Mouse (Mus musculus) natural killer cell, adult 2 months (primary cell): Measurements from ENCODE around the gene Mmp28.

Experiments
- DNase-seq, 2 experiments: peaks; one replicate each; pipeline ENCODE4 v3.0.0; 2022; ENCODE audit warnings: low spot score in 2 of 2

Gene Mmp28

DNA sequence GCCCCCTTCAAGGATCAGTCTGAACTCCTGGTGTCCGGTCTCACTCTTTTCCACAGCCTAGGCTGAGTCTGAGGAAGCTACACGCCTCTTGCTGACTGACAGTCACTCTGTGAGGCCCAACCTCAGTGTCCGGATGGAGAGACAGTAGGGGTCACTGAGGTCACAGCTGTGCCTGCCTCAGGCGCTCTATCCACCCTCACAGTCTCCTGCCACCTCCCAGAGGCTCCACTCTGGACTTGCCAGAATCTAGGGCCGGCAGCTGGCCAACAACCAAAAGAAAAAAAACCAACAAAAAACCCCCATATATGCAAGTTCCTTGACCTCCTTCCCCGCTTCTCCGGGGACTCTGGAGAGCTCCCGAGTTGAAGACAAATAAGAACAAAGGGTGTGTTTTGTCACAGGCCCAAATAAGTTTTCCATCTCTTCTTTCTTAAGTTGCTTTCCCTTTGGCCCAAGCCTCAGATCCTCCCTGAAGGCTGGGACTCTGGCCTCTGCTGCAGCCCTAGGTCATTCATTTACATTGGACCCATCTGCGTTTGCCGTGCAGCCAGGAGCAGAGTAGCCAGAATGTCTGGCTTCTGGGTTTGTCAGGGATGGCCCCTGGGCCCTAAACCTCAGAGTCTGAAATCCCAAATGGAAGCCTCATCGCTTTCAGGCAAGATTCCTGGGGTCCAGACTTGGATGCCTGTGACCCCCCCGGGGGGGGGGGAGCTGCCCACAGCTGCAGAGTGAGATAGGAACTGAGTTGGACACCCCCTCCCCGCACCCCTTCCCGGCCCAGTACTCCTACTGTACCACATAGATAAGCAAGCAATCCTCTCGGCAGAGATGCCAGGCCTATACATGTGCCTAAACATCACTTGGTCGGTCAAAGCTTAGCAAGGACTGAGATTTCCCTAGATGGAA is 14.6 kb downstream of the Mmp28 start:
- no peak for DNase-seq

- DNase-seq: no peak
Observed at GRCm38 (mm10) chr11:83447612-83448011, 15.3 kb downstream of the Mmp28 start.

GRCm38 (mm10) chr11:83445001-83445400 is 17.9 kb downstream of the Mmp28 start:
- DNase-seq: peak; percentile 26 to 27

DNA sequence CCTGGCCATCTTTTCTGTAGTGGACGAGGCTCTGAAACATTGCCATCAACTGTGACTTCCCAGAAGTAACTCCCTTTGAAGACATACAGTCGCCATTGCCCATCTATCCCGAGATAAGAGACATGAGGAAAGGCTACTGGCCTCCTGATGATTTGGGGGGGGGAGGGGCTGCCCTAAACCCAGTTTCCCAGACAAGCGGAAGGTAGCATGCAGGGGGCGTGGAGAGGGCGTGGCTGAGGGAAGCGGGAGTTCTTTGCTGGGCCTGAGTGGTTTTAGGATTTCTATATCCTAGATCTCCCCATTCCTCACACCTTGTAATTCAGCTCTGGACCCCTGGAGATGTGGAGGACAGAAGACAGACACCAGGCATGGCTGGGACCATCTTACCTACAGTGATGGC is 19.0 kb downstream of the Mmp28 start:
- no peak for DNase-seq

DNA sequence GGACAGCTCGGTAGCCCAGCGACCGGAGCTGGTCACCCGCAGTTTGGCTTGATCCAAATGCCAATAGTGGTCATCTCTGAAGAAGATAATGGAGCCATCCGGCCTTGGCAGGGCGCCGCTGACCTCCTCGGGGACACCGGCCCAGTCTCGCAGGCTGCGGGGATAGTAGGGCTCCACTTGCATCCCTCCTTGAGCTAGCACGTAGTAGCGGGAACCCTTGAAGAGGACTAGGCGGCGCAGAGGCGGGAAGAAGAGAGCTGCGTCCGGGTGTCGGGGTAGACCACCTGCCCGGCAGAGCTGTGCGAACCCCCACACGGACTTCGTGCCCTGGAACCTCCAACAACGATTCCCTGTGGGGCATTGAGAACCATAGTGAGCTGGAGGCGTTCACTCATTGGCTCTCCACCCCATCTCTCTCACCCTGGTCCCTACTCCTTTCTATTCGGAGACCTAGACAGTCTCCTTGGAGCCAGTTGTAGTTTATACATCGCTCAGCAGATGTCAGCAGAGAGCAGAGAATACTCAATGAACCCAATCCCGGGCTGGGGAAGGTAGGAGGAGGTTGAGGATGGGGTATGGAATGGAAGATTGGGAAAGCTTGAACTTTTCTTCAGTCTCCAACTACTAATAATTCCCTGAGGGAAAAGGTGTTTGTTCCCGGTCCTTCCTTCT is 20.1 kb downstream of the Mmp28 start:
- DNase-seq: peak; percentile 36 to 49

DNA sequence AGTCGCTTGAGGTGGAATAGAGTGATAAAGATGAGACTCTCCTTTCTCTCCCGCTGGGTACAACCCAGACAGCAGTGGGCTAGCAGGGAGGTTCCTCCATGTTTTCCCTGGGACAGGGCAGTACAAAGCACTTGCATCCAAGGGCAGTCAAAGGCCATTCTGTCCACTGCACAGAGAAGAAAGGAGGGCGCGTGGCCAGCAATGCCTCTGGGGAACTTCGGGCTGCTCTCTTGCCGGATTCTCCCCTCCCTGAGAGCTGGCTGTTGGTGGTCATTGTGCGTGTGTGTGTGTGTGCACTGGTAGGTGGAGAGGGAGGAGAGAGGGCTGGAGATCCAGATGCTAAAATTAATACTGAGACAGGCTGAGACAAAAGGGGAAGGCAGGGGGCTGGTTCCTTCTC is 21.6 kb downstream of the Mmp28 start:
- DNase-seq: no peak

DNA sequence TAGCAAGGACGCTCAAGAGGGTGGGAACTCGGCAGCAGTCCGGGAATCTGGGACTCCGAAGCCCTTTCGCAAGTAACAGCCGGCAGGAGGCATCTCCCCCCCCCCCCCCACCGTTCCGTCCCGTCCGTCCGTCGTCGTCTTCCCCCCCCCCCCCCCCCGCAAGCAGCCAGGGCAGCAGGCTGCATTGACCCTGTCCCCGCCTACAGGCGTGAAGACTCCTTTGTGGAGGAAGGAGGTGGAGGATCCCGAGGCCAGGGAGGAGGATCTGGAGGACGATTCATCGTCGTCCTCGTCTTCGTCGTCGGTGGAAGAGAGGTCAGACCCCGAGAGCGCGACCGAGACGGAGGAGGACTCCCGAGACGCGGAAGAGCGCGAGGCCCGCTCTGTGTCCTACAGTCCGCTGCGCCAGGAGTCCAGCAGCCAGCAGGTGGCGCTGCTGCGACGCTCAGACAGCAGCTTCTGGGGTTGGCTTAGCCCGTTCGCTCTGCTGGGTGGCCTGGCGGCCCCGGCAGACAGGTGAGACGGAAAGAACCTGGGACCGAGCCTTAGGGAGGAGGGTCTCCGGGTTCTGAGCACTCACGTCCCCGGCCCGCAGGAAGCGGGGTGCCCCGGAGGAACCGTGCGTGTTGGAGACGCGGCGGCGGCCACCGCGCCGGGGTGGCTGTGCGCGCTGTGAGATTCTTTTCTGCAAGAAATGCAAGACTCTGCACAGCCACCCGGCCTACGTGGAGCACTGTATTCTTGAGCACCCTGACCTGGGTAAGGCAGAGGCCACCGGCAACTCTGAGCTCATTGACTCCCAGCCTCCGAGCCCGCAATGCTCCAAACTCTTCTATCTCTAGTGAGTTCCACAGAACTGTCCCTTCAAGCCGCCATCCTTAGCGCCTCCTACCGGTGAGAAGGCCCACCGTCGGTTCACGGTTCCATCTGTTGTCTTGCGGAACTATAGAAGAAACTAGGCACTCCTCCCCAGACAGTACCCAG is 22.5 kb downstream of the Mmp28 start:
- peak; percentile 85 to 88 for DNase-seq

- peak in 1 of 2 experiments; percentile 14 for DNase-seq
Observed at GRCm38 (mm10) chr11:83439426-83440060, 23.3 kb downstream of the Mmp28 start.

GRCm38 (mm10) chr11:83437377-83437776 is 25.5 kb downstream of the Mmp28 start, which contains the start of gene 1700020L24Rik:
1700020L24Rik (plus strand) TSS chr11:83437677.
- DNase-seq: no peak

- DNase-seq: no peak
Observed at GRCm38 (mm10) chr11:83432533-83432932, 30.3 kb downstream of the Mmp28 start.

DNA sequence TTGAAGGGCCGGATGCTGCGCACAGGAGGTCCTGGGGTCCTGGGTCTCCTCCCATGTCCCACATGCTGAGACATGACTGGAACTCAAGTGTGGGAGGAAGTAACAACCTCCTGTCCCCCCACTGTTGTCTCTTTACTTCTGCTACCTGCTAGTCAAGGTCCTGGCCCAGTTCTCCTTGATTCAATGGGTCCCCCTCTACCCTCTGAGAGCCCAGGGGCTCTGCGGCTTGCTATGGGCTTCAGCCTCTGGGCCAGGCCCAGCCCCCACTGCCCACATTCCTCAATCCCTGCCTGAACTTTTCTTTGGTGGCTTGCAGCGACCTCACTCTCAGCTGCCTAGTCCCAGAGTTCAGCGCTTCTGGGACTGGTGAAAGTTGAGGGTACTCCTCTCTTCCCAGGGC is 33.5 kb downstream of the Mmp28 start, which contains the start of gene Gas2l2:
Gene Gas2l2 (minus strand): TSS at position 101 of the 400 bp plus-strand sequence.
- DNase-seq: no peak

DNA sequence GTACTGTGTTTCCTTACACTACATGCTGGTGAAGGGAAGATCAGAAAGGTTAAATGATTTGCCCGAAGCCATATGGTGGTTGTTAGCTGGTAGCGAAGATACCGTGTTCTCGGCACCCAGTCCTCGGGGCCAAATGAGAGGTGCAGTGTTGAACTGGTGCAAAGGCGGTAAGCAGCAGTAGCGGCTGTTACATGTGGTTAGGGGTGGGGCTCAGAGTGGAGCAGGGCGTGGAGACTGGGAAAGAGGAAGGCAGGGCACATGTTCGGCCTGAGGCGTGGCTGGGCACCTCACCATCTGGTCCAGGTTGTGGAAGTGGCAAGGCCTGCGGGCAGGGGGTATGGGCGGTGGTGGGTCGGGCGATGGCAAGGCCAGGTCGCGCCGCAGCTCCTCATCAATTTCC is 35.9 kb downstream of the Mmp28 start:
- no peak for DNase-seq

DNA sequence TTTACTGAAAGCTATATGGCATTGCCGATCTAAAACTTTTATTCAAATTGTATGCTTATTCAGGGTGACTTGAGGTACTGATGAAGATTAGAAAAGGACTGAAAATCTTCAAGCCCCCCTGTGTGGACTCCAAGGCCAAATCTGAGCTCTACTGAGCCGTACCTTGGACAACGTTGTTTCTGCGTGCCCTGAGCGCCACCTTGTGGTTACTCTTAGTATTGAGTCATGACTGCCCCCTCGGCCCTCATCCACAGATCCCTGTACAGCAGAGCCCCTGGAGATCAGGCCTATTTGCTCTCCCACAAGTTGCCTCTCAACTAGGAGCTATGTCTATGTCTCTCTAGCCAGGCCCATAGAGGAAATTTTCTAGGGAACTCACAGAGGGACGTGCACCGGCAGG is 38.2 kb downstream of the Mmp28 start:
- peak; percentile 56 to 72 for DNase-seq

- DNase-seq: peak; percentile 40 to 50
Observed at GRCm38 (mm10) chr11:83421305-83421704, 41.6 kb downstream of the Mmp28 start.

DNA sequence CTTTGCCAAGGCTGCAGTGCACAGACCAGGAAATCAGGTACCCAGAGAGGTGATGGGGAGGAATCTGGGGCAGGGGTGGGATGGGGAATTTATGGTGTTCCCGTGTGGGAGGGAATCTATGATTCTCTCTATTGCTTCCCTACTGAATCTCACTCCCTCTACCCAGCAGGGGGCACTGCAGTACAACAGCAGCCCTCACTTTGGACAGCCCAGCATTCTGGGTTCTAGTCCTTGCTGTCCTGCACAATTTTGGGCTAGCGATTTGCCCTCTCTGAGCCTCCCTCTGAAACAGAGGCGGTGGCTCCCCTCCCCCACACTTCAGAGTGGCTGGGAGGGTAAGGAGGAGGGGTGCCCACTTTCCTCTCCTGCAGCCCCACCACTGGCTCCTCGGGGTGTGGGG is 42.5 kb downstream of the Mmp28 start:
- DNase-seq: no peak

GRCm38 (mm10) chr11:83418566-83418965 is 44.3 kb downstream of the Mmp28 start:
- DNase-seq: no peak

DNA sequence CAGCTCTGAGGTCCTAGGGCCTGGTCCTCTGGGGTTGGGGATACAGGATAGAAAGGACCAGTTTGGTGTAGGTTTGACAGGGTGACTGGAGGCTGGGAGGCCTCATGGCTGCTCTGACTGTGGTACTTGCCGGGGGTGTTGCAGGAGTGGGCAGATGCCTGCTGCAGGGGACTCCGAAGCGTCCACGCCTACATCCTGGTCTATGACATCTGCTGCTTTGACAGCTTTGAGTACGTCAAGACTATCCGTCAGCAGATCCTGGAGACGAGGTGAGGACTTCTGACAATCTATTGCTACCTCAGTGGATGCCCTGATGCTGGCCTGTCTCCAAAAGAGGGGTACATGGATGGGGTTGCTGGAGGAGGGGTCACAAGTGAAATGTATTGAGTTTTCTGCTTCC is 45.2 kb downstream of the Mmp28 start:
- DNase-seq: no peak

DNA sequence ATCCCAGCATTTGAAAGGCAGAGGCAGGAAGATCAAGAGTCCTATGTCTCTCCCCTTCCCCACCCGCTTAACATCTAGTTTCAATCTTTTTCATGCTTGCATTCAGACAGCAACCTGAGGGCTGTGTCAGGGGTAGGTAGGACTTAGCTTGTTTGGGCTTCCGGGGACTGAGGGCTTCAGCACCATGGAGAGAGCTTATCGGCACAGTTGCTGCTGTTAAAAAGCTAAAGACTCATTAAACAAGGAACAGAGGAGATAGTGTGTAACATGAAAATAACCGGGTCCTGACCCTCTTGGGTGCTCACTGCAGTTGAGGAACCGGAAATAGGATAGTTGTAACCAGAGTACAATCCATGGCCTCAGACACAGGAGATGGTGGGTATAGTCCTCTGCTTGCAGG is 45.8 kb downstream of the Mmp28 start:
- peak in 1 of 2 experiments; percentile 31 for DNase-seq

- no peak for DNase-seq
Observed at GRCm38 (mm10) chr11:83410510-83410909, 52.4 kb downstream of the Mmp28 start.

- DNase-seq: no peak
Observed at GRCm38 (mm10) chr11:83409792-83410291, 53.0 kb downstream of the Mmp28 start.
